Mouse (Mus musculus): ENCODE data around the gene Snrnp27.

DNA sequence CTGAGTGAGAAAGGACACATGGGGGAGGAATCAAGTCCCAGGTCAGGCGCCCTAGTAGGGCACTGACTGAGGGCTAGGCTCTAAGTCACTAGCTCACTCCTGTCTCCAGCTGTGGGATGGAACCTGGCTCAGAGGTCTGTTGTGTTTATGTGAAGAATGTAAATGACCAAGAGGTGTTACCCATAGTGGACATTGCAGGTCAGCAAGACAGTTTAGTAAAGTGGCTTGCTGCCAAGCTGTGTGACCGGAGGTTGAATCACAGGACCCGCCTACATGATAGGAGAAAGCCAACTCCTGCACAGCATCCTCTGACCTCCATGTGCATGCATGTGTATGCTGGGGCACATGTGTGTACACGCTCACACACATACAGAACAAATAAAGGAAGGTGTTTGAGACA lies 38.8 kb downstream of the Snrnp27 start:
- TF ChIP-seq CHD2 (IDR thresholded peaks at IDR 0.05; ENCODE audit: low read depth, low read length), result no peak
- TF ChIP-seq MAFK (IDR thresholded peaks at IDR 0.05; ENCODE audit: insufficient read depth, low read depth, low read length), result no peak
- TF ChIP-seq HCFC1 (IDR thresholded peaks at IDR 0.05; ENCODE audit: borderline replicate concordance, insufficient read depth, low read length), result no peak

All from ES-E14 (cell line).